Mouse (Mus musculus) kidney, postnatal 0 days (tissue): Measurements from ENCODE around the gene Kif2a. TPM values are rescaled to one million over a fixed set of nuclear protein-coding genes. Genes with fewer than 3 reads are reported as not detected.
A peak's percentile ranks its signal among the peaks of the same experiment; 100 is the strongest.
"Not testable (repeated sequence)": the region's sequence is repeated elsewhere in the genome, so short reads cannot be mapped to it uniquely, and the experiment has no call there.

ENCODE experiments used
- ATAC-seq: fragments of 200-750 bp; cut with Nextera tagmentation; replicated peaks from 2 replicates; pipeline ENCODE4 v1.8.0; 2017; ENCODE audit warnings: low read depth, moderate number of reproducible peaks, moderate TSS enrichment, moderate library complexity; ENCODE audit not compliant: low FRiP score
- DNase-seq: peaks from one replicate; pipeline ENCODE4 v3.0.0-alpha.2; 2016; ENCODE audit warnings: low spot score
- H3K27ac ChIP-seq: fragments of 300-500 bp; sonication (generic); 2 replicates; pipeline ENCODE4 v1.5.1; 2014; ENCODE audit warnings: mild to moderate bottlenecking
- H3K27me3 ChIP-seq: fragments of 300-500 bp; sonication (generic); 2 replicates; pipeline ENCODE4 v1.6.1; 2014; ENCODE audit warnings: low read length, mixed read lengths; ENCODE audit not compliant: insufficient read depth
- H3K36me3 ChIP-seq: fragments of 300-500 bp; sonication (generic); 2 replicates; pipeline ENCODE4 v1.6.1; 2014; ENCODE audit warnings: low read length, mixed read lengths; ENCODE audit not compliant: insufficient read depth
- H3K4me1 ChIP-seq: fragments of 300-500 bp; sonication (generic); replicated peaks from 2 replicates; pipeline ENCODE4 v1.6.1; 2014; ENCODE audit warnings: antibody characterized with exemption, low read length, mixed read lengths; ENCODE audit not compliant: insufficient read depth
- H3K4me2 ChIP-seq: fragments of 300-500 bp; sonication (generic); 2 replicates; pipeline ENCODE4 v1.6.1; 2014; ENCODE audit warnings: mild to moderate bottlenecking, low read length, moderate library complexity, mixed read lengths
- H3K4me3 ChIP-seq: fragments of 300-500 bp; sonication (generic); replicated peaks from 2 replicates; pipeline ENCODE4 v1.5.1; 2014; ENCODE audit warnings: low read depth, low read length
- H3K9ac ChIP-seq: fragments of 300-500 bp; sonication (generic); 2 replicates; pipeline ENCODE4 v1.6.1; 2014; ENCODE audit warnings: low read depth, low read length
- H3K9me3 ChIP-seq: fragments of 300-500 bp; sonication (generic); replicated peaks from 2 replicates; pipeline ENCODE4 v1.6.1; 2016; ENCODE audit warnings: low read length, inconsistent platforms, mixed read lengths
- CTCF ChIP-seq: IDR thresholded peaks from 2 replicates; pipeline ENCODE4 v1.5.1; 2016; ENCODE audit warnings: antibody characterized with exemption, low read depth, mild to moderate bottlenecking, moderate library complexity
- WGBS: fragments of 180-500 bp; shearing (Covaris S2); extraction: QIAGEN DNeasy Blood & Tissue Kit; methylation state at CpG from one replicate; pipeline ENCODE4 v1.1.7; 2014; 5-methylcytosine and 5-hydroxymethylcytosine counted together
- polyA plus RNA-seq: library from polyadenylated mRNA; unstranded; fragments of >200 nt; fragmentation: Nextera tagmentation; extraction: Ambion mirVana; gene quantifications from 2 replicates; pipeline ENCODE4 v1.2.1, GENCODE M21; 2015

The Kif2a gene
- polyA plus RNA-seq, 1 experiment from 2014 or later: 25.8 TPM

GRCm38 (mm10) chr13:106928296-106928695 lies 93.6 kb downstream of the Kif2a start:
- H3K4me1 ChIP-seq: no peaks in the 10 kb centered on the region
- no peaks in the 10 kb centered on the region for H3K27me3 ChIP-seq
- H3K27ac ChIP-seq: no peak overlapping the region
- TF ChIP-seq CTCF: no peak
- WGBS: 88% methylated on average over 4 of the region's 4 CpGs
- H3K36me3 ChIP-seq: 0 out of 2 replicates have a peak, but pooled peaks cover 3% of the 10 kb centered on the region
- ATAC-seq: no peak
- no peaks in the 10 kb centered on the region for H3K9me3 ChIP-seq
- H3K4me2 ChIP-seq: no peak overlapping the region
- no peak overlapping the region for H3K4me3 ChIP-seq
- H3K9ac ChIP-seq: no peak overlapping the region
- no peak for DNase-seq

- WGBS: 91% methylated on average over 3 of the region's 3 CpGs
- not testable (repeated sequence) for H3K4me2 ChIP-seq
Observed at GRCm38 (mm10) chr13:106925921-106926320, 96.0 kb downstream of the Kif2a start.

GRCm38 (mm10) chr13:106918322-106919050 lies 103.4 kb downstream of the Kif2a start:
- Histone ChIP-seq H3K4me2 (no peak overlapping the region), H3K27ac (no peak overlapping the region), H3K4me1 (no peaks in the 10 kb centered on the region), H3K27me3 (no peaks in the 10 kb centered on the region), H3K9ac (no peak overlapping the region), H3K9me3 (no peaks in the 10 kb centered on the region), H3K4me3 (no peak overlapping the region), H3K36me3 (0 out of 2 replicates have a peak, but pooled peaks cover 3% of the 10 kb centered on the region)
- TF ChIP-seq CTCF: peak; percentile 76
- 79% methylated on average over 7 of the region's 7 CpGs for WGBS
- no peak for ATAC-seq
- peak; percentile 79 for DNase-seq

More at GRCm38 (mm10) chr13:106925921-106926320, 96.0 kb downstream of the Kif2a start:
- not testable (repeated sequence) for H3K9me3 ChIP-seq, H3K36me3 ChIP-seq, H3K4me3 ChIP-seq, H3K27ac ChIP-seq, DNase-seq, ATAC-seq, H3K4me1 ChIP-seq, H3K27me3 ChIP-seq, H3K9ac ChIP-seq

- no peak overlapping the region for H3K4me3 ChIP-seq
- H3K9me3 ChIP-seq: no peaks in the 10 kb centered on the region
- no peak overlapping the region for H3K9ac ChIP-seq
- ATAC-seq (no peak), DNase-seq (no peak)
- 69% methylated on average over 3 of the region's 3 CpGs for WGBS
- H3K36me3 ChIP-seq: peaks cover 14% of the 10 kb centered on the region
- no peak for TF ChIP-seq CTCF
- H3K4me1 ChIP-seq: no peaks in the 10 kb centered on the region
- H3K27me3 ChIP-seq: no peaks in the 10 kb centered on the region
- H3K27ac ChIP-seq: no peak overlapping the region
- no peak overlapping the region for H3K4me2 ChIP-seq
Observed at GRCm38 (mm10) chr13:106913125-106913736, 108.7 kb downstream of the Kif2a start.

GRCm38 (mm10) chr13:106910096-106910495 lies 111.8 kb downstream of the Kif2a start:
- Histone ChIP-seq H3K9ac (no peak overlapping the region), H3K9me3 (no peaks in the 10 kb centered on the region), H3K4me3 (no peak overlapping the region), H3K36me3 (peaks cover 31% of the 10 kb centered on the region), H3K4me1 (no peaks in the 10 kb centered on the region), H3K4me2 (no peak overlapping the region), H3K27me3 (no peaks in the 10 kb centered on the region), H3K27ac (no peak overlapping the region)
- no peak for ATAC-seq
- no peak for DNase-seq
- no peak for TF ChIP-seq CTCF
- 97% methylated on average over 10 of the region's 10 CpGs for WGBS

Other genes starting within 250 kb of the Kif2a start
- 48.3 and 51.6 TPM in 2 replicates for gene Ipo11, start 85.2 kb downstream of the Kif2a start, polyA plus RNA-seq
- gene Dimt1, start 75.0 kb downstream of the Kif2a start, polyA plus RNA-seq: 30.2 and 33.8 TPM in 2 replicates